Mouse (Mus musculus) G1E-ER4 (cell line): ENCODE results near the gene Twnk. TPM values are rescaled to one million over a fixed set of nuclear protein-coding genes. Genes with fewer than 3 reads are reported as not detected.

ENCODE experiments used
- GATA1 ChIP-seq: IDR thresholded peaks from one replicate; pipeline ENCODE4 v1.8.0; 2012; ENCODE audit warnings: low read length, inconsistent platforms
- polyA plus RNA-seq: library from polyadenylated mRNA; stranded (reverse); fragments of >175 nt; gene quantifications from 2 replicates; pipeline ENCODE4 v1.2.3, GENCODE M21; 2012

Gene Twnk
- polyA plus RNA-seq, 1 experiment, result 20.8 TPM

DNA sequence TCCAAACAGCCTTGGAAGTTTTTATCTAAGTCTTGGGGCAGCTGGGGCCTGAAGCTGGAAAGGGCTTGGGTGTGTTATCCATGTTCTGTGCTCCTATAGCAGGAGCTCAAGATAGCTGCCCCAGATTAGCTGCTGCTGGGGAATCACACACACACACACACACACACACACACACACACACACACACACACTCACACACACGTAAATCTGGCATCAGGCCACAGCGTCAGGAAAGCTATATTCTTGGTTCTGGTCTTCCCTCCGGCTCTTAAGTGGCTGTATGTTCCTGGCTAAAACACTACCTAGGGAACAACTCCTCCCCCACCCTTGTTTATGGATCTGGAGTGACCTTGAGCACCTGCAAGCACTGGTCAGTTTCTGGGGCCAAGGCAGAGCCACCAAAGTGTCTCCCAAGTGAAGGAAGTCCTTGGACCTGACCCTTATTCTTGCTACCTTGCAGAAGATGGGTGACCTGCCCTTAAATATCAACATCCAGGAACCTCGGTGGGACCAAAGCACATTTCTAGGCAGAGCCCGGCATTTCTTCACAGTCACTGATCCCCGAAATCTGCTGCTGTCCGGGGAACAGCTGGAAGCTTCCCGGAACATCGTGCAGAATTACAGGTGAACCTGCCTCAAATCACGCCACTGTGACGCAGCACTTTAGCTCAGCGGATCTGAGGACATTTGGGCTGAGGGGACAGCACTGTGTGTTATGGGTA, 43.3 kb downstream of the Twnk start:
- no peak for TF ChIP-seq GATA1

DNA sequence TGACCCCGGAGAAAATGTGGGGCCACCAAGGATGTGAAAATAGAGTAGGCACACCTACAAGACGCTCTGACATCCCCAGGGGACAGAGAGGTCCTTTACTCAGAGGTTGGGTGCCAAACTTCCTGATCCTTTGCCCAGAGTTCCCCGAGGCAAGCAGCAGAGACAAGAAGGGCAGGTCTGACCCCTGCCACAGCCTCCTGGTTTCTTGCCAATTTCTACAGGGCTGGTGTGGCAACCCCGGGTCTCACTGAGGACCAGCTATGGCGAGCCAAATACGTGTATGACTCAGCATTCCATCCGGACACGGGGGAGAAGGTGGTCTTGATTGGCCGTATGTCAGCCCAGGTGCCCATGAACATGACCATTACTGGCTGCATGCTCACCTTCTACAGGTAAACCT, 44.1 kb downstream of the Twnk start:
- no peak for TF ChIP-seq GATA1

GRCm38 (mm10) chr19:45053451-45053850, 48.0 kb downstream of the Twnk start:
- TF ChIP-seq GATA1, result no peak

GRCm38 (mm10) chr19:45054892-45055690, 49.6 kb downstream of the Twnk start:
- no peak for TF ChIP-seq GATA1

GRCm38 (mm10) chr19:45056364-45056763, 50.9 kb downstream of the Twnk start:
- no peak for TF ChIP-seq GATA1

DNA sequence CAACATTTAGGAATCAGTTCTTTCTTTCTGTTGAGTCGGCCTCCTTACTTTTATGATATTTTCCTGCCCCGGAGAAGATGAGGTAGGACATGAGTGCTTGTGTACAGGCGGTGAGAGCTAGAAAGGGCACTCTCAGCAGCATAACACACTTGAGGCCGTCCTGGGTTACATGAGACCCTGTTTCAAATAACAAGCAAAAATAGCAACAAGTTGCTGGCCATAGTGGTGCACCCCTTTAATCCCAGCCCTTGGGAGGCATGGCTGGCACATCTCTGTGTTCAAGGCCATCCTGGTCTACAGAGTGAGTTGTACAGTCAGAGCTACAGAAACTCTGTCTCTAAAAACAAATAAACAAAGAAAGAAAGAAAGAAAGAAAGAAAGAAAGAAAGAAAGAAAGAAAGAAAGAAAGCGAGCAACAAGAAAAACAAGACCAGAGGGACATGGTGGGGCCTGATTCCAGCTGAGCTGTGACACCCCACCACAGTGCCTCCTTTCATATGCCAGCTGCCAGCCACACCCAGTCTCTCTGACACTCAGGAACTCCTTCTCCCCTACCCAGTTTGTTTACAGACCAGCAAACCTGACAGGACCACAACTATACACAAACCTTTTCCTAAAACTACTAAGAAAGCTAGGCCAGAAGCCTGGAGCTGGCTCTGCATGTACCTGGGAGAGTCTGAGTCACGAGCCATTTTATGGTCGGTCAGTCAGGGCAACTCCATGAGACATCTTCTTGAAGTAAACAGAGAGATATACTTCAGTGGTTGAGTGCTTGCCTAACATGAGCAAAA, 51.6 kb downstream of the Twnk start:
- no peak for TF ChIP-seq GATA1

GRCm38 (mm10) chr19:45057724-45058112, 52.3 kb downstream of the Twnk start:
- TF ChIP-seq GATA1, result no peak

GRCm38 (mm10) chr19:45058113-45058839, 52.8 kb downstream of the Twnk start:
- no peak for TF ChIP-seq GATA1

DNA sequence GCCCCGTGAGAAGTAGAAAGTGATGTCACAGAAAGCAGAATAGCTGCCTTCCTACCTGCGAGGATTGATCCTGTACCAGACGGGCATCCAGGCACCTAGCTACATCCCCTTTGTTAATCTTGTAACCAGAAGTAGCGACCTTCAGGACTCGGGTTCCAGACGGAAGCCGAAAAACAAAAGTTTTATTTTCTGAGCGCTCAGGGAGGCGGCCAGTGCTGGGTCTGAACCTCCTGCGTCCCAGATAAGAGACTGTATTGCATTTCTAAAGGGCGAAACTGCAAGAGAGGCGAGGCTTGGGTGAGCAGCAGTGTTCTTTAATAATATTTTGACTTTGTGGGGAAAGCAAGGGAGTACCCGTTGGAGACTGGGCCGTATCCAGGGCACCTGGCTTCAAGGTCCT, 53.4 kb downstream of the Twnk start:
- no peak for TF ChIP-seq GATA1

Other genes with a start within 250 kb of the Twnk start
- gene Pax2, start 249.6 kb upstream of the Twnk start, polyA plus RNA-seq, result not detected in 2 replicates
- 57.1 and 78.6 TPM in 2 replicates for gene Slf2, start 74.5 kb upstream of the Twnk start, polyA plus RNA-seq
- gene Sema4g, start 16.6 kb upstream of the Twnk start, polyA plus RNA-seq, result 0.03 and 0.04 TPM in 2 replicates
- 92.8 and 106 TPM in 2 replicates for gene Mrpl43, start 779 bp downstream of the Twnk start, polyA plus RNA-seq
- gene Lzts2, start 8.8 kb downstream of the Twnk start, polyA plus RNA-seq, result 26.6 and 39.2 TPM in 2 replicates
- not detected in 2 replicates for gene Pdzd7, start 40.1 kb downstream of the Twnk start, polyA plus RNA-seq
- 2.9 and 4.9 TPM in 2 replicates for gene Sfxn3, start 41.8 kb downstream of the Twnk start, polyA plus RNA-seq
- 0.22 and 0.25 TPM in 2 replicates for gene Kazald1, start 69.6 kb downstream of the Twnk start, polyA plus RNA-seq
- gene Tlx1, start 145.0 kb downstream of the Twnk start, polyA plus RNA-seq, result not detected in 2 replicates
- gene Lbx1, start 230.1 kb downstream of the Twnk start, polyA plus RNA-seq, result not detected in 2 replicates